Mouse (Mus musculus) kidney, embryonic 16.5 days (tissue): ENCODE results near the gene Zfhx3. TPM values are rescaled to one million over a fixed set of nuclear protein-coding genes. Genes with fewer than 3 reads are reported as not detected.

Source experiments
- ATAC-seq: fragments of 200-750 bp; cut with Nextera tagmentation; 2 replicates; pipeline ENCODE4 v1.8.0; 2017; ENCODE audit warnings: moderate TSS enrichment; ENCODE audit not compliant: low FRiP score, low TSS enrichment
- H3K27ac ChIP-seq: fragments of 300-500 bp; sonication (generic); 2 replicates; pipeline ENCODE4 v1.5.1; 2014; ENCODE audit warnings: low read length
- H3K27me3 ChIP-seq: fragments of 300-500 bp; sonication (generic); 2 replicates; pipeline ENCODE4 v1.6.1; 2014; ENCODE audit warnings: low read length, control low read depth, mixed read lengths; ENCODE audit not compliant: insufficient read depth
- H3K36me3 ChIP-seq: fragments of 300-500 bp; sonication (generic); 2 replicates; pipeline ENCODE4 v1.6.1; 2014; ENCODE audit warnings: low read length, control low read depth, mixed read lengths; ENCODE audit not compliant: insufficient read depth
- H3K4me1 ChIP-seq: fragments of 300-500 bp; sonication (generic); 2 replicates; pipeline ENCODE4 v1.6.1; 2014; ENCODE audit warnings: low read length, control low read depth, mixed read lengths; ENCODE audit not compliant: insufficient read depth
- H3K4me2 ChIP-seq: fragments of 300-500 bp; sonication (generic); replicated peaks from 2 replicates; pipeline ENCODE4 v1.6.1; 2014; ENCODE audit warnings: low read depth, low read length
- H3K4me3 ChIP-seq: fragments of 300-500 bp; sonication (generic); 2 replicates; pipeline ENCODE4 v1.5.1; 2014; ENCODE audit warnings: mild to moderate bottlenecking, low read length
- H3K9ac ChIP-seq: fragments of 300-500 bp; sonication (generic); replicated peaks from 2 replicates; pipeline ENCODE4 v1.6.1; 2014; ENCODE audit warnings: low read length
- H3K9me3 ChIP-seq: fragments of 300-500 bp; sonication (generic); 2 replicates; pipeline ENCODE4 v1.6.1; 2016; ENCODE audit warnings: low read length, control low read depth
- WGBS: fragments of 180-500 bp; shearing (Covaris S2); extraction: QIAGEN DNeasy Blood & Tissue Kit; methylation state at CpG from one replicate; pipeline ENCODE4 v1.1.7; 2014; 5-methylcytosine and 5-hydroxymethylcytosine counted together
- polyA plus RNA-seq: library from polyadenylated mRNA; unstranded; fragments of >200 nt; fragmentation: Nextera tagmentation; extraction: Ambion mirVana; gene quantifications from 2 replicates; pipeline ENCODE4 v1.2.1, GENCODE M21; 2015

Zfhx3 gene
- polyA plus RNA-seq, 1 experiment from 2014 or later: 6.6 TPM

DNA sequence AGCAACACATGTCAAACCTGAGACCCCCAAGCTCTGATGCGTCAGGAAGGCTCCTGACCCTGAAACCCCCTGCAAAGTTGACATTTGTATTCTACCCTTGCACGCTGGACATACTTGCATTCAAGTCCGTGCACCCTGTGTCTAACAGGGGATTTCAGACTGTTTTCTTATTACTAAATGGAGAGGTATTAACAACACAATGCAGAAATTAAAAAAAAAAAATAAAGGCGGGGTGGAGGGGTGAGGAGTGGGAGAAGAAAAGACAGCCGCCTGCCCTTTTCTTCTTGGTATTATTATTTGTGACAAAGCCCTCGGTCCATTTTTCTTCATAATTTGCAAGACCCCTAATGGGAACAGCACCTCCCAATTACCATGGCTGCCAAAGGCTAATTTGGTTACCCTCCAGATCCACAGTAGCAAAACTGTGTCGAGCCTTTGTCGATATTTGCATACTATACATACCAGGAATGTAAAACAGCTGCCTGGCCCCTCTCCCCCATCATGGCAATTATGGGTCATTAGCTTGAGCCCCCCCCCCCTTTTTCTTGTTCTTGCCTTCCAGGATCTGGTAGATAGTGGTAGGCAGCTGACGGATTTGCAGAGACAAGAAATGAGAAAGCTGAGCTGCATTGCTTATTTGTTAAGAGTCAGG lies 358.6 kb downstream of the Zfhx3 start:
- H3K36me3 ChIP-seq: no peaks in the 10 kb centered on the region
- no peak overlapping the region for H3K4me3 ChIP-seq
- peaks cover 2% of the 10 kb centered on the region; the same call in 1 of the 2 replicates for H3K4me1 ChIP-seq
- 76% methylated on average over 9 of the region's 9 CpGs for WGBS
- H3K4me2 ChIP-seq: no peak overlapping the region
- no peak overlapping the region for H3K27ac ChIP-seq
- H3K9me3 ChIP-seq: no peaks in the 10 kb centered on the region
- no peak for ATAC-seq
- no peak overlapping the region for H3K9ac ChIP-seq
- H3K27me3 ChIP-seq: no peaks in the 10 kb centered on the region

DNA sequence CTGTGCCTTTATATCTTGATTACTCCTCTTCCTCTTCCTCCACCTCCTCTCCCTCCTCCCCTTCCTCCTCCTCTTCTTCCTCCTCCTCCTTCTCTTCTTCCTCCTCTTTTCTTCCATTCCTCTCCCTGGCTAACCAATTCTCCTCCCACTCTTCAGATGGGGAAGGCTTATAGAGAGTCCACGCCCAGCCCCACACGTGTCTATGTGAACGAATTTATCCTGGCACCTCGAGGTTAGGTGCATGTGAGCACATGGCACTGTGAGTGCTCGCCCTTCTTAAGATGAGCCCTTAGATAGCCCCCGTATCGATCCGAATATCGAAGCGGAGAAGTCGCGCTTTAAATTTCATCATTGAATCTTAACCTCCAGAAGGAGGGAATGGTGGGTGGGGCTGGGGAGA lies 359.2 kb downstream of the Zfhx3 start:
- H3K9ac ChIP-seq: no peak overlapping the region
- no peak overlapping the region for H3K4me3 ChIP-seq
- no peaks in the 10 kb centered on the region for H3K9me3 ChIP-seq
- peaks cover 2% of the 10 kb centered on the region; the same call in 1 of the 2 replicates for H3K4me1 ChIP-seq
- WGBS: 90% methylated on average over 12 of the region's 12 CpGs
- ATAC-seq: no peak
- H3K27me3 ChIP-seq: no peaks in the 10 kb centered on the region
- H3K4me2 ChIP-seq: no peak overlapping the region
- H3K27ac ChIP-seq: no peak overlapping the region
- H3K36me3 ChIP-seq: no peaks in the 10 kb centered on the region

DNA sequence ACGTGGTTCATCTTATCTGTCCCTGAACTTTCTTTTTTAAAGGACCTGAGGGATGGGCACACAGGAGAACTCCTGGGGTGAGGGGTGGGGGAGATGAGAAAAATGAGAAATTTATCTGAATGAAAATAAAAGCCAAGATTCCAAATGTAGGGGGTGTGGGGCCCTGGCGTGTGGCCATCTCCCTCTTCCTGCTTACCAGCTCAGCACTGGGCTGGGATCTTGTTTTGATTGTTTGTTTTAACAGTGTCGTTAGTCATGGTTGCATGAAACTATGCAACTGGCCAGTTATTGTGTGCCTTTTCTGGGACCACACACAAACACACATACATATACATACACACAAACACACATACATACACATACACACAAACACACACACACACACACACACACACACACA lies 362.9 kb downstream of the Zfhx3 start:
- Histone ChIP-seq H3K9ac (no peak overlapping the region), H3K27ac (no peak overlapping the region), H3K4me3 (no peak overlapping the region), H3K36me3 (no peaks in the 10 kb centered on the region), H3K27me3 (no peaks in the 10 kb centered on the region), H3K4me2 (no peak overlapping the region), H3K4me1 (peaks cover 2% of the 10 kb centered on the region; the same call in 1 of the 2 replicates), H3K9me3 (no peaks in the 10 kb centered on the region)
- ATAC-seq: no peak
- 60% methylated on average over 3 of the region's 3 CpGs for WGBS

DNA sequence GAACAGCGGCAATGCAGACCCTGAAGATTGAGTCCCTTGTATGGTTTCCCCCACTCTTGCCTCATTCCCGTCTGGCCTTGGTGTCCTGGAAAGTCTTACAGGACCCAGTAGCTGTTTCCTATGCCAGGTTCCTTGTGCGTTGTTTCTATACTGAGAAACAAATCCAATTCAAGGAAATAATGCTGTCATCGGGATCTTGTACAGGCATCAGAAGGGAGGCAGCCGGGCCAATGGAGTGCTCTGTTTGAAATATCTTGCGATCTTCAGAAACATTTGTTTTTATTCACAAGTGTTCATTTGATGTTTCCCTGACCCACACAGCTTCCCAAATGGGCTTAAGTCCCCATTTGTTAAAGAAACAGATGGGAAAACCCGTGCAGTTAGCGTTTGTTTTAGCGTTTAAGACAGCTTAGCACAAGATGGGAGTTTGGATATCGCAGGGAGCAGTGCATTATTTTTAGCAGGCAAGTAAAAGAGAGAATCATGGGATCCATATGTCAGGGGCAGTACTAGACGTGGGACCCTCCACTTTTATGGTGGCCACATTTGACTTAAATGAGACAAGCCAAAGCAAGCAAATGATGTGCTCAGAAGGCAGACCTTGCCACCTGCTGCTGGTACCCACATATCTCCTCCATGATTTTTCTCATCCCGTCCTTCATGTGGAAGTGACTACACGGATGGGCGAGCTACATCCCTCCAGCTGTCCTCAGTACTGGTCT lies 367.2 kb downstream of the Zfhx3 start:
- WGBS: 81% methylated on average over 14 of the region's 14 CpGs
- no peak overlapping the region for H3K27ac ChIP-seq
- H3K9me3 ChIP-seq: no peaks in the 10 kb centered on the region
- no peaks in the 10 kb centered on the region for H3K27me3 ChIP-seq
- H3K4me1 ChIP-seq: peaks cover 2% of the 10 kb centered on the region; the same call in 1 of the 2 replicates
- H3K4me2 ChIP-seq: no peak overlapping the region
- no peaks in the 10 kb centered on the region for H3K36me3 ChIP-seq
- ATAC-seq: no peak
- H3K4me3 ChIP-seq: no peak overlapping the region
- H3K9ac ChIP-seq: no peak overlapping the region

- no peak overlapping the region for H3K9ac ChIP-seq
- no peaks in the 10 kb centered on the region for H3K36me3 ChIP-seq
- 43% methylated on average over 8 of the region's 8 CpGs for WGBS
- H3K27me3 ChIP-seq: no peaks in the 10 kb centered on the region
- H3K4me1 ChIP-seq: no peaks in the 10 kb centered on the region
- H3K9me3 ChIP-seq: 0 out of 2 replicates have a peak, but pooled peaks cover 1% of the 10 kb centered on the region
- H3K4me2 ChIP-seq: no peak overlapping the region
- H3K27ac ChIP-seq: no peak overlapping the region
- ATAC-seq: no peak
- no peak overlapping the region for H3K4me3 ChIP-seq
Measured at GRCm38 (mm10) chr8:108315046-108315445, 372.6 kb downstream of the Zfhx3 start.

DNA sequence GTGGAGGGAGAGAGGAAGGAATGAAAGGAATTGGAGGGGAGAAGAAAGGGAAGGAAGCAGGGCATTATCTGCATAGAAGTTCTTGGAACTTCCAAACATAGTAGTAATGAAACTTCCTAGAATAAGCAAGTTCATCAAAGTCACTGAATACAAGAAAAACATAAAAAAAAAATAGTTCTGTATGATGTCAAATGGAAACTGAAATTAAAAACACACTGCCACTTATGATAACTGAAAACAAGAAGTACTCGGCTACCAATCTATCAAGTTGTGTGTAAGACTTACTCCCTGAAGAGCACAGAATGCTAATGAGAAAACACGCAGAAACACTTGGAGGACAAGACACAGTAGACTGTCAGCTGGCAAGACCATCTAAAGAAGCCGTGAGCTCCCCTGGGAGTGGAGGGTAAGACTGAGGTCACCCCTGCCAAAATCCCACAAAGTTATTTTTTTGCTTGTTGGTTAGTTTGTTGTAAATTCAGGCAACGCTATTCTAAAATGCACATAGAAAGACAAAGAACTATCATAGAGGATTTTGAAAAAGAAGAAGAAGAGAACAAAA lies 375.2 kb downstream of the Zfhx3 start:
- 81% methylated on average over 4 of the region's 4 CpGs for WGBS
- Histone ChIP-seq H3K4me2 (no peak overlapping the region), H3K27ac (no peak overlapping the region), H3K27me3 (no peaks in the 10 kb centered on the region), H3K4me3 (no peak overlapping the region), H3K36me3 (no peaks in the 10 kb centered on the region), H3K9ac (no peak overlapping the region), H3K9me3 (0 out of 2 replicates have a peak, but pooled peaks cover 6% of the 10 kb centered on the region), H3K4me1 (no peaks in the 10 kb centered on the region)
- no peak for ATAC-seq

DNA sequence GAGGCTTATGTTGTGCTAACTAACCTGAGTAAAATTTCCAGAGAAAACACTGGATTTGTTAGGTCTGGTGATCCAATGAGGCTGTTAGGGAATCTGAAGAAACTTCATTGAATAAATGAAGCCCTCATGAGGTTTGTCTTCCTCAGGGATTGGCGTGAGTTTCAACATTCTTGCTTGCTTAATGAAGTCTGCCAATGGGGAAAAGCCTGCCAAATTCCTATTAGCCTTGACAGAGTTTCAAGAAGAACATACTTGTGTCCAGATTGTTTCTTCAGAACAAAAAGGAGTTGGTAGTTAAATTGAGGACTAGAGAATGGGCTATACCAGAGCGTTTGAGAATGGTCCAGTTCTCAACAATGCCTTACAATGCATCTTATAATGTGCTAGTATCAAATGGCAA lies 385.3 kb downstream of the Zfhx3 start:
- no peaks in the 10 kb centered on the region for H3K4me1 ChIP-seq
- H3K9ac ChIP-seq: no peak overlapping the region
- WGBS: 81% methylated on average over 2 of the region's 2 CpGs
- no peaks in the 10 kb centered on the region for H3K9me3 ChIP-seq
- H3K27me3 ChIP-seq: no peaks in the 10 kb centered on the region
- no peak overlapping the region for H3K4me2 ChIP-seq
- H3K27ac ChIP-seq: no peak overlapping the region
- ATAC-seq: no peak
- H3K4me3 ChIP-seq: no peak overlapping the region
- H3K36me3 ChIP-seq: no peaks in the 10 kb centered on the region

DNA sequence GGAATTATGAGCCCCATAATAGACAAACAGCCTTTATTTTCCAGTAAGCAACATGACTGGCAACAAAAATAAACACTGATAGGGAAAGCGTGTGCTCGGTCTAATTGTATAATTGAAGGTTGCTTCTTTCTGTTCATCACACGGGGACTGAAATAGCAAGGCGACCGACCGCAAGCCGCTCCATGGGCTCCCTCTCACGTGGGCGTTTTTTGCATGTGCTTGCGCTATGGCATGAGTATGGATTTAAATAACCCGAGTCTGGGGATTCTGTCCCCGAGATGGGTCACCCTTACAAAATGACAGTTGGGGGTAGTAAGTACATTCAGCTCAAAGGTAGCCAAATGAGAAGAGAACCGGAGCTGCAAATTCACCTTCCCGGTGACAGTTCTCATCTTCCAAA lies 405.9 kb downstream of the Zfhx3 start:
- Histone ChIP-seq H3K4me3 (no peak overlapping the region), H3K4me2 (no peak overlapping the region), H3K27ac (no peak overlapping the region), H3K36me3 (no peaks in the 10 kb centered on the region), H3K9me3 (no peaks in the 10 kb centered on the region), H3K4me1 (no peaks in the 10 kb centered on the region), H3K27me3 (no peaks in the 10 kb centered on the region), H3K9ac (no peak overlapping the region)
- 88% methylated on average over 14 of the region's 14 CpGs for WGBS
- ATAC-seq: no peak

DNA sequence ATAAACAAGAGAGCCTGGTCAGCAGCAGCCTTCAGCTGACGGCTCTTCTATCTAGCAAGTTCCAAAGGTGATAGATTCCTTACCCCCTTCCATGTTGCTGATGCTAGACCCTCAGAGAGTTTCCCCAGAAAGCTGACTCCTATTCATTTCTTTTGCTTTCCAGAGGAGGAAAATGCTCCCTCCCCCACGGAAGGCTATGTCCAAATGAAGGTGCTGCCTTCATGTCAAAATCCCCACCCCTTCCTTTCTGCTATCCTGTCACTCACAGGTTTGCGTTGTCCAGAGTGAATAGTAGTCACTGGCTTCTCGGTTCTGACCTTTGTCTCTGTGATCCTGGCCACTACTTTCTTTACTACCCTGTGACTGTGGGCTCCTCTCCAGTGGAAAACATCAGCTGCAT lies 406.3 kb downstream of the Zfhx3 start:
- Histone ChIP-seq H3K9ac (no peak overlapping the region), H3K4me2 (no peak overlapping the region), H3K27me3 (no peaks in the 10 kb centered on the region), H3K27ac (no peak overlapping the region), H3K4me1 (no peaks in the 10 kb centered on the region), H3K9me3 (no peaks in the 10 kb centered on the region), H3K36me3 (no peaks in the 10 kb centered on the region), H3K4me3 (no peak overlapping the region)
- no peak for ATAC-seq
- WGBS: 63% methylated on average over 4 of the region's 4 CpGs
